Mouse (Mus musculus): ENCODE results near the gene Edc3. TPM values are rescaled to one million over a fixed set of nuclear protein-coding genes. Genes with fewer than 3 reads are reported as not detected.

The Edc3 gene
- polyA plus RNA-seq (2015; fragmentation: Nextera tagmentation; extraction: Ambion mirVana) = 29.6 and 29.9 TPM in 2 replicates

- Histone ChIP-seq H3K4me1 (replicated peaks) (peaks cover 3% of the 10 kb centered on the region), H3K27me3 (replicated peaks) (no peaks in the 10 kb centered on the region), H3K9ac (peak within 1 kb of the TSS; percentile 84), H3K27ac (peak within 1 kb of the TSS; percentile 88), H3K4me3 (replicated peaks) (peak within 1 kb of the TSS; percentile 90), H3K9me3 (no peaks in the 10 kb centered on the region), H3K4me2 (replicated peaks) (peak within 1 kb of the TSS; percentile 72), H3K36me3 (no peaks in the 10 kb centered on the region)
- ATAC-seq = peak; percentile 96
- WGBS = 2% methylated on average over 23 of the region's 23 CpGs
Observed at GRCm38 (mm10) chr9:57708068-57708719, at the start of gene Edc3. Edc3 (plus strand) TSS chr9:57708540.

DNA sequence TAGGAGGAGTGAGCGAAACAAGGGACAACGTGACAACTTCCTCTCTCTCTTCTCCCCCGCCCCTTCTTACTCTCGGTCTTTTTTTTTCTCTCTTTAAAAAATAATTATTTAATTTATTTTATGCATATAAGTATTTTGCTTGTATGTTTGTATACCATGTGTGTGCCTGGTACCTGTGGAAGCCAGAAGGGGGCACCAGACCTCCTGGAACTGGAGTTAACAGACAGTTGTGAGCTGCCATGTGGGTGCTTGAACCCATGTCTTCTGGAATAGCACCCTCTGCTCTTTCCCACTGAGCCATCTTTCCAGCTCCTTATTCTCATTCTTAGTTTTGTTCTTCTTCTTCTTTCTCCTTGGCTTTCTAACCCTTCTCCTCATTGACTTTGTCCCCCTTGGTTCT is 49.4 kb upstream of the Edc3 start:
- no peak for ATAC-seq
- WGBS = 80% methylated on average over 4 of the region's 4 CpGs

DNA sequence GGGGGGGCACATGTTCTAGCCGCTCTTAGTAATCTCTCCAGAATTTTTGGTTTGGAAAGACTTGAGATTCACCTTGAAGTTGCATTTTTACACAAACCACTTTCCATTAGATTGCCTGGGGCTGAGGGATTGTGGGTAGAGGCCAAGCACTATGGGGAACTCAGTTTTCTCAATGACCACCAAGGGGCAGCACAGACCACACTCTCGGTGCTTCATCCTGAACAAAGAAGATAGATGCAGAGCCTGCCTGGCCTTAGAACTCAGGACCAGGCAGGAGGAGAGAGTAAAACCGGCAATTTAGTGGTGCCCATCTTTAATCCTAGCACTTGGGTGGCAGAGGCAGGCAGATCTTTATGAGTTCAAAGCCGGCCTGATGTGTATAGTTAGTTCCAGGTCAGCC is 48.6 kb upstream of the Edc3 start:
- peaks cover 3% of the 10 kb centered on the region; the same call in 1 of the 2 replicates for H3K4me1 ChIP-seq (replicated peaks)
- H3K4me2 ChIP-seq (replicated peaks) = no peak overlapping the region
- no peak overlapping the region for H3K9ac ChIP-seq
- H3K27ac ChIP-seq = no peak overlapping the region
- 21% methylated on average over 4 of the region's 4 CpGs for WGBS
- H3K27me3 ChIP-seq (replicated peaks) = no peaks in the 10 kb centered on the region
- no peaks in the 10 kb centered on the region for H3K36me3 ChIP-seq
- no peaks in the 10 kb centered on the region for H3K9me3 ChIP-seq
- H3K4me3 ChIP-seq (replicated peaks) = no peak overlapping the region
- ATAC-seq = 0 out of 2 replicates have a peak, but pooled peaks have one; percentile 39

More for the DNA sequence above, 49.4 kb upstream of the Edc3 start:
- Histone ChIP-seq H3K36me3 (no peaks in the 10 kb centered on the region), H3K27me3 (replicated peaks) (no peaks in the 10 kb centered on the region), H3K9me3 (no peaks in the 10 kb centered on the region), H3K4me3 (replicated peaks) (no peak overlapping the region), H3K9ac (no peak overlapping the region), H3K4me1 (replicated peaks) (peaks cover 6% of the 10 kb centered on the region; the same call in 1 of the 2 replicates), H3K27ac (no peak overlapping the region), H3K4me2 (replicated peaks) (no peak overlapping the region)

DNA sequence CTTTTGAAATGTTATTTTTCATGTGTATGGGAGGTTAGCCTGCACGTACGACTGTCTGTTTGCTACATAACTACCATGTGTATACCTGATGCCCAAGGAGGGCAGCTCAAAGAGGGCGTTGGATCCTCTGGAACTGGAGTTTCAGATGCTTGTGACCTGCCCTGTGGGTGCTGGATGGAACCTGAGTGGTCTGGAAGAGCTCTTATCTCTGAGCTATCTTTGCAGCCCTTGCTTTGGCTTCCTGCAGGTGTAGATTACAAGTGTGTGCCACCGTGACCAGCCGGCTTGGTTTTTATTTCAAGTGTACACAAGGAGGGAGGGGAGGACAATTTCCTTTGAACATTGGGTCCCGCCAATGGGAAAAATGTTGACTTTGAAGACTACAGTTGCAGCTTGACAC is 47.8 kb upstream of the Edc3 start:
- no peaks in the 10 kb centered on the region for H3K36me3 ChIP-seq
- no peak overlapping the region for H3K4me2 ChIP-seq (replicated peaks)
- WGBS = 74% methylated on average over 6 of the region's 6 CpGs
- ATAC-seq = no peak; the same call in 1 of the 2 replicates
- no peak overlapping the region for H3K4me3 ChIP-seq (replicated peaks)
- H3K27me3 ChIP-seq (replicated peaks) = no peaks in the 10 kb centered on the region
- H3K9me3 ChIP-seq = no peaks in the 10 kb centered on the region
- H3K4me1 ChIP-seq (replicated peaks) = peaks cover 3% of the 10 kb centered on the region; the same call in 1 of the 2 replicates
- H3K27ac ChIP-seq = no peak overlapping the region
- H3K9ac ChIP-seq = no peak overlapping the region

GRCm38 (mm10) chr9:57661552-57661951 is 46.8 kb upstream of the Edc3 start:
- WGBS = 82% methylated on average over 3 of the region's 3 CpGs
- no peaks in the 10 kb centered on the region for H3K4me1 ChIP-seq (replicated peaks)

DNA sequence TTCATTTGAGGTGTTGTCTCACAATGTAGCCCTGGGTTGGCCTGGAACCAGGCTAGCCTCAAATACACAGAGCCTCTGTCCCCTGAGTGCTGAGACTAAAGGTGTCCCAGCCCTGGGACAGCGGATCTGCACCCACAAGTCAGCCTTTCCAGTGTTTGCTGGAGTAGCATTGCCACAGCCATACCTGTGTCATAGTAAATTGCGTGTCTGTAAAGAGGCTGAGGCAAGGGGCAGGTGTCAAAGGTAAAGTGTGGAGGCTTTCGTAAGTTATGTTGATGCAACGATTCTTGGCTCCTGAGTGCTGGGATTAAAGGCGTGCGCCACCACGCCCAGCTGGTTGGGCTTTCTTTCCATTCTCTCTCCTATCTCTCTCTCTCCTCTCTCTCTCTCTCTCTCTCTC is 43.7 kb upstream of the Edc3 start:
- peak; percentile 55; the same call in 1 of the 2 replicates for ATAC-seq
- Histone ChIP-seq H3K4me3 (replicated peaks) (no peak overlapping the region), H3K4me1 (replicated peaks) (peaks cover 12% of the 10 kb centered on the region), H3K9ac (no peak overlapping the region), H3K27me3 (replicated peaks) (no peaks in the 10 kb centered on the region), H3K4me2 (replicated peaks) (no peak overlapping the region), H3K36me3 (no peaks in the 10 kb centered on the region), H3K27ac (no peak overlapping the region), H3K9me3 (no peaks in the 10 kb centered on the region)
- WGBS = 44% methylated on average over 7 of the region's 7 CpGs

More at GRCm38 (mm10) chr9:57661552-57661951, 46.8 kb upstream of the Edc3 start:
- H3K4me3 ChIP-seq (replicated peaks) = no peak overlapping the region
- no peaks in the 10 kb centered on the region for H3K9me3 ChIP-seq
- no peak for ATAC-seq
- no peak overlapping the region for H3K27ac ChIP-seq
- H3K9ac ChIP-seq = no peak overlapping the region
- no peak overlapping the region for H3K4me2 ChIP-seq (replicated peaks)
- H3K36me3 ChIP-seq = no peaks in the 10 kb centered on the region
- no peaks in the 10 kb centered on the region for H3K27me3 ChIP-seq (replicated peaks)

GRCm38 (mm10) chr9:57666536-57666935 is 41.8 kb upstream of the Edc3 start:
- H3K36me3 ChIP-seq = no peaks in the 10 kb centered on the region
- H3K27me3 ChIP-seq (replicated peaks) = no peaks in the 10 kb centered on the region
- peaks cover 12% of the 10 kb centered on the region for H3K4me1 ChIP-seq (replicated peaks)
- H3K4me2 ChIP-seq (replicated peaks) = no peak overlapping the region
- peak; percentile 44 for ATAC-seq
- WGBS = 77% methylated on average over 8 of the region's 8 CpGs
- no peak overlapping the region for H3K27ac ChIP-seq
- H3K4me3 ChIP-seq (replicated peaks) = no peak overlapping the region
- H3K9ac ChIP-seq = no peak overlapping the region
- no peaks in the 10 kb centered on the region for H3K9me3 ChIP-seq

DNA sequence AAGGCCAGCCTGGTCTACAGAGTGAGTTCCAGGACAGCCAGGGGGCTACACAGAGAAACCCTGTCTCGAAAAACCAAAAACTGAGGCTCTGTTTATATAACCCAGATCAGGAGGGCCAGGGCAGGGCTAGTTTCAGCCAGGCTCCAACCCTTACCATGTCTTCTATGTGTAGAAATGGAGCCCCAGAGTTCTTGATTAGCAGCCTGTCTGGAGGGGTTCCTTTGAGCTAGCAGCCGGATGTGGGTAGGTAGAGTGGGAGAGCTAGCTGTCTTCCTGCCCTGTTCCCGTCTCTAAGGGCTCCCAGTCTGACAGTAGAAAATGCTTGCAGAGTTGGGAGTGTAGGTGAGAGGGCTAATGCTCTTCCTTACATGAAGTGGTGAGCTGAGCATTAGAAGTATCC is 41.2 kb upstream of the Edc3 start:
- 62% methylated on average over 3 of the region's 3 CpGs for WGBS
- Histone ChIP-seq H3K27ac (no peak overlapping the region), H3K9me3 (no peaks in the 10 kb centered on the region), H3K9ac (no peak overlapping the region), H3K4me1 (replicated peaks) (peaks cover 12% of the 10 kb centered on the region), H3K36me3 (no peaks in the 10 kb centered on the region), H3K4me2 (replicated peaks) (no peak overlapping the region), H3K4me3 (replicated peaks) (no peak overlapping the region), H3K27me3 (replicated peaks) (no peaks in the 10 kb centered on the region)
- ATAC-seq = no peak

GRCm38 (mm10) chr9:57667817-57668216 is 40.5 kb upstream of the Edc3 start:
- Histone ChIP-seq H3K27me3 (replicated peaks) (no peaks in the 10 kb centered on the region), H3K36me3 (no peaks in the 10 kb centered on the region), H3K4me1 (replicated peaks) (peaks cover 12% of the 10 kb centered on the region), H3K27ac (no peak overlapping the region), H3K4me3 (replicated peaks) (no peak overlapping the region), H3K9me3 (no peaks in the 10 kb centered on the region), H3K4me2 (replicated peaks) (no peak overlapping the region), H3K9ac (no peak overlapping the region)
- WGBS = 67% methylated on average over 11 of the region's 11 CpGs
- no peak for ATAC-seq

- Histone ChIP-seq H3K27me3 (replicated peaks) (no peaks in the 10 kb centered on the region), H3K4me1 (replicated peaks) (peaks cover 12% of the 10 kb centered on the region), H3K9ac (no peak overlapping the region), H3K27ac (no peak overlapping the region), H3K36me3 (no peaks in the 10 kb centered on the region), H3K9me3 (no peaks in the 10 kb centered on the region), H3K4me2 (replicated peaks) (no peak overlapping the region), H3K4me3 (replicated peaks) (no peak overlapping the region)
- 0 out of 2 replicates have a peak, but pooled peaks have one; percentile 57 for ATAC-seq
- WGBS = 3% methylated on average over 1 of the region's 1 CpGs
Observed at GRCm38 (mm10) chr9:57668277-57668676, 40.1 kb upstream of the Edc3 start.

GRCm38 (mm10) chr9:57669566-57669965 is 38.8 kb upstream of the Edc3 start:
- WGBS = 82% methylated on average over 3 of the region's 3 CpGs
- ATAC-seq = no peak
- Histone ChIP-seq H3K4me3 (replicated peaks) (no peak overlapping the region), H3K27ac (no peak overlapping the region), H3K27me3 (replicated peaks) (no peaks in the 10 kb centered on the region), H3K4me1 (replicated peaks) (peaks cover 12% of the 10 kb centered on the region), H3K4me2 (replicated peaks) (no peak overlapping the region), H3K9ac (no peak overlapping the region), H3K9me3 (no peaks in the 10 kb centered on the region), H3K36me3 (no peaks in the 10 kb centered on the region)

DNA sequence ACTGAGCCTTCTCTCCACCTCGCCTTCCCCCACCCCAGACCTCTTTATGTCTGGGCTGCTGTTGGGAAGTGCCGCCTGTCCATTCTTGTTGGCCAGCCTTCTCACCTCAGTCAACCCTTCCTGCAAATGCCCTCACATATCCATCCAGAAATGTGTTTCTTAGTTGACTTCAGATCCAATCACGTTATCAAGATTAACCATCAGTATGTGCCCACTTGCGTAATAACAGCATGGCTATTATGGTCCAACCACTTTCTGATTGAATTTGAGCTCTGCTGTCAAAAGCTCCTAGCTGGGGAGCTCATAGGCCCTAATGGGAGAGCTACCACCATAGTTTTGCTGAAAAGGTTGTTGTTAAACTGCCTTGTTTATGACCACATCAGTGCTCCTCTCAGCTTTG is 37.3 kb upstream of the Edc3 start:
- H3K4me1 ChIP-seq (replicated peaks) = peaks cover 12% of the 10 kb centered on the region
- no peaks in the 10 kb centered on the region for H3K9me3 ChIP-seq
- H3K27me3 ChIP-seq (replicated peaks) = no peaks in the 10 kb centered on the region
- WGBS = 90% methylated on average over 4 of the region's 4 CpGs
- H3K9ac ChIP-seq = no peak overlapping the region
- no peak overlapping the region for H3K4me3 ChIP-seq (replicated peaks)
- no peaks in the 10 kb centered on the region for H3K36me3 ChIP-seq
- no peak overlapping the region for H3K4me2 ChIP-seq (replicated peaks)
- ATAC-seq = no peak
- no peak overlapping the region for H3K27ac ChIP-seq

DNA sequence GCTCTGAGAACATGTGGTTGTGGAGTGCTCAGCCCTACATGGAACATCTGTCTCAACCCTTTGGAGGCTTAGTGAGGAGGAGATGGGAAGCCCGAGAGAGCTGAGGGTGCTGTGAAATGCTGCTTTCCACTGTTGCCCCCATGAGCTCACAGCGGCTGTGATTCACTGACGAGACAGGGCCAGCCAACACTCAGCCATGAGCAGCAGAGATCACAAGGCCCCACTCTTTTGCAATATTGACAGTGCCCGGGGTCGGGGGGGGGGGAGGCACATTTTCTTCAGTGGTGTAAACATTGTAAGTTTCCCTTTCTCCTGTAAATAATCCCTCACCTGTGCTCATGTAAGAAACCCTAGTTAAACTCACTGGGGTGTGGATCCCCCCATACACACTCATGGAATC is 36.8 kb upstream of the Edc3 start:
- ATAC-seq = no peak
- Histone ChIP-seq H3K36me3 (no peaks in the 10 kb centered on the region), H3K4me1 (replicated peaks) (peaks cover 12% of the 10 kb centered on the region), H3K27me3 (replicated peaks) (no peaks in the 10 kb centered on the region), H3K9me3 (no peaks in the 10 kb centered on the region), H3K4me2 (replicated peaks) (no peak overlapping the region), H3K9ac (no peak overlapping the region), H3K27ac (no peak overlapping the region), H3K4me3 (replicated peaks) (no peak overlapping the region)
- 82% methylated on average over 5 of the region's 5 CpGs for WGBS

Data from intestine, embryonic 15.5 days (tissue).